Mouse (Mus musculus) adrenal gland, adult 8-10 months (tissue): Measurements from ENCODE around the gene Synpo2. TPM values are rescaled to one million over a fixed set of nuclear protein-coding genes. Genes with fewer than 3 reads are reported as not detected.

Experiments used
- total RNA-seq, 4 experiments: library from RNA; stranded (reverse); gene quantifications; 2 replicates each; pipeline ENCODE4 v1.2.4; 2022

The Synpo2 gene
- total RNA-seq, 4 experiments from 2014 or later: 13.8 to 31.8 (median 20.3) TPM

Other genes with a start within 250 kb of the Synpo2 start
- gene Myoz2, start 201.1 kb downstream of the Synpo2 start, total RNA-seq: under 1 TPM in 2 of 4 experiments, not detected in 2; 0.30 to 0.59 TPM
- 100 to 1,000 TPM in 2 of 4 experiments, 10 to 100 TPM in 2; 70.8 to 195 (median 124) TPM for gene Sec24d, start 31.3 kb upstream of the Synpo2 start, total RNA-seq
- gene Mettl14, start 150.0 kb upstream of the Synpo2 start, total RNA-seq: 10 to 100 TPM; 20.0 to 23.3 (median 22.1) TPM
- 1 to 10 TPM; 1.8 to 2.5 (median 2.0) TPM for gene Prss12, start 210.8 kb upstream of the Synpo2 start, total RNA-seq